Mouse (Mus musculus): ENCODE results near the gene Ifrd2. TPM values are rescaled to one million over a fixed set of nuclear protein-coding genes. Genes with fewer than 3 reads are reported as not detected.
A peak's percentile ranks its signal among the peaks of the same experiment; 100 is the strongest.

Gene Ifrd2
- polyA plus RNA-seq, 1 experiment from 2014 or later, result 61.4 TPM

DNA sequence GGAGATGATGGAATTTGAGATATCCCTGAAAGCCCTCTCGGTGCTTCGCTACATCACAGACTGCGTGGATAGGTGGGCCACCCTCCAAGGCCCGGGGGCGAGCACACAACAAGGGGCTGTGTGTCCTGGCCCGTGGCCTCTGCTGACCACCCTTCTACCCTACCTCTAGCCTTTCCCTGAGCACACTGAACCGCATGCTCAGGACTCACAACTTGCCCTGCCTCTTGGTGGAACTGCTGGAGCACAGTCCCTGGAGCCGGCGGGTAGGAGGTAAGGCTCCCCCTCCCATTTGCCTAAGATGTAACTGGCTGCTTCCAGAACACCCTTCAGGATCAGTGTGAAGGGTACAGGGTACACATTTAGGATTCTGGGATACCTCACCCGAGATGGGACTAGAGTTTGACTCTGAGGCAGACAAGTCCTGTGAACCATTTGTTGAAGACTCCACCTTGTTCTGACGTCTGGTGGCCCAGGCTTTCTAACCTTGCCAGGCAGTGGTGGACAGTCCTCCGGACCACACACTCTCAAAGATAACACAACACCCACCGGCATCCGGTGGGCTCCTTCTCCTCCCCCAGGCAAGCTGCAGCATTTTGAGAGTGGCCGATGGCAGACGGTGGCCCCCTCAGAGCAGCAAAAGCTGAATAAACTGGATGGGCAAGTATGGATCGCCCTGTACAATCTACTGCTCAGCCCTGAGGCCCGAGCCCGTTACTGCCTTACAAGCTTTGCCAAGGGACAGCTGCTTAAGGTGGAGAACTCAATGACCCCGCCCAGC, 38.0 kb upstream of the Ifrd2 start:
- no peak for ATAC-seq (ENCODE audit: low FRiP score, low TSS enrichment)
- Histone ChIP-seq H3K4me2 (replicated peaks; ENCODE audit: low read depth, low read length) (no peak overlapping the region), H3K9ac (ENCODE audit: low read depth, low read length) (no peak overlapping the region; the same call in 1 of the 2 replicates), H3K27me3 (ENCODE audit: control insufficient read depth, insufficient read depth, low read length) (no peaks in the 10 kb centered on the region), H3K4me3 (ENCODE audit: low read length) (no peak overlapping the region), H3K27ac (ENCODE audit: low read depth, low read length) (no peak overlapping the region), H3K4me1 (ENCODE audit: control insufficient read depth, insufficient read depth, low read length) (peaks cover 43% of the 10 kb centered on the region), H3K36me3 (ENCODE audit: control insufficient read depth, insufficient read depth, low read length) (peaks cover 9% of the 10 kb centered on the region; the same call in 1 of the 2 replicates), H3K9me3 (ENCODE audit: control insufficient read depth, low read length) (no peaks in the 10 kb centered on the region)
- 77% methylated on average over 20 of the region's 20 CpGs for WGBS

DNA sequence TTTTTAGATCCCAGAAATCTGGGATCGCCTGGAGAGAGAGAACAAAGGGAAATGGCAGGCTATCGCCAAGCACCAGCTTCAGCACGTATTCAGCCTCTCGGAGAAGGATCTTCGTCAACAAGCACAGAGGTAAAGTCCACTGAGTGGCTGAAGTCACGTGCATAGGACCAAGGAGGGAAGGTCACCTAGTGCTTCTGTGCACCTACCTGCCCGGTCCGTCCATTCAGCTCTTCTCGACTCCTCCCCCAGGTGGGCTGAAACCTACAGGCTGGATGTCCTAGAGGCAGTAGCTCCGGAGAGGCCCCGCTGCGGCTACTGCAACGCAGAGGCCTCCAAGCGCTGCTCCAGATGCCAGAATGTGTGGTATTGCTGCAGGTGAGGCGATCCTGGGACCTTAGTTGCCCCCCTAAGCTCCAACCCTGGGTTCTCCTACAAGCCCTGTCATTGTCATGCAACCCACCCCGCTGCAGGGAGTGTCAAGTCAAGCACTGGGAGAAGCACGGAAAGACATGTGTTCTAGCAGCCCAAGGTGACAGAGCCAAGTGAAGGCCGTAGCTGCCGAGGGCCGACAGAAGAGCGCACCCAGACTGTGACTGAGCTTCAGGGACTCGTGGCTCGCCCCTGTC, 36.8 kb upstream of the Ifrd2 start:
- WGBS, result 26% methylated on average over 23 of the region's 23 CpGs
- peak overlapping the region; percentile 69; the same call in 1 of the 2 replicates for H3K27ac ChIP-seq (ENCODE audit: low read depth, low read length)

DNA sequence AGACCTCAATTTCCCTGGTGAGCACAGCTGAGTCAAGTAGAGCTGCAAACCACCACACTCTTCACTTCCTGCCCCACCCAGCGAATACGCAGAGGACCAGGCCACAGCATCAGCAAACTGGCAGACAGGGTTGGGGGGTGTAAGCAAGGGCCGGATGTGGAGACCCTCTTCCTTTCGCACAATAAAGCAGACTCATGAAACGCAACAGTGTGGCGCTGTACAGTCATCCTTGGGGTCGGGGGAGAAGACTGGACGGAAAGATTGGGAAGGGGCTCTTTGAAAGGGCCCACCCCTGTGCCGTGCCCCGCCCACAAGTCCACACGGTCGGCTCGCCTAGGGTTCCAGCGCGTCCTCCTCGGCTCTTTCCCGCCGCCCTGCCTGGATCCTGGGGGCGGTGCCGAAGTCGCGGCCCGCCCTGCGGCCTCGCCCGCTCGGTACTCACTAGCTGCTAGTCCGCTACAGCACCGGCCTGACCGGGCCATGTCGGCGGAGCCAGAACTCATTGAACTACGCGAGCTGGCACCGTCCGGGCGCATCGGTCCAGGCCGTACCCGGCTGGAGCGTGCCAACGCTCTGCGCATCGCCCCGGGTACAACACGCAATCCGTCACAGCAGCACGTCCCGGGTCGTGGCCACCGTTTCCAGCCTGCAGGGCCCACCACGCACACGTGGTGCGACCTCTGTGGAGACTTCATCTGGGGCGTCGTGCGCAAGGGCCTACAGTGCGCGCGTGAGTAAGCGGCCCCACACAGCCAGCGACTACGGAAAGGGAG, 36.1 kb upstream of the Ifrd2 start, which contains the start of gene Rassf1:
Gene Rassf1 (plus strand): TSS at position 439 of the 773 bp plus-strand sequence.
- Histone ChIP-seq H3K27me3 (ENCODE audit: control insufficient read depth, insufficient read depth, low read length) (no peaks in the 10 kb centered on the region), H3K9ac (ENCODE audit: low read depth, low read length) (peak within 1 kb of the TSS; percentile 67), H3K4me1 (ENCODE audit: control insufficient read depth, insufficient read depth, low read length) (peaks cover 51% of the 10 kb centered on the region), H3K4me3 (ENCODE audit: low read length) (peak within 1 kb of the TSS; percentile 63), H3K4me2 (replicated peaks; ENCODE audit: low read depth, low read length) (peak within 1 kb of the TSS; percentile 87), H3K9me3 (ENCODE audit: control insufficient read depth, low read length) (no peaks in the 10 kb centered on the region), H3K27ac (ENCODE audit: low read depth, low read length) (peak within 1 kb of the TSS; percentile 69), H3K36me3 (ENCODE audit: control insufficient read depth, insufficient read depth, low read length) (no peaks in the 10 kb centered on the region; the same call in 1 of the 2 replicates)
- peak; percentile 44 for ATAC-seq (ENCODE audit: low FRiP score, low TSS enrichment)
- WGBS, result under 1% methylated on average over 63 of the region's 63 CpGs

More for the DNA sequence above, 36.8 kb upstream of the Ifrd2 start:
- no peak for ATAC-seq (ENCODE audit: low FRiP score, low TSS enrichment)
- H3K4me3 ChIP-seq (ENCODE audit: low read length), result peak overlapping the region; percentile 63
- H3K9ac ChIP-seq (ENCODE audit: low read depth, low read length), result peak overlapping the region; percentile 67; the same call in 1 of the 2 replicates
- H3K36me3 ChIP-seq (ENCODE audit: control insufficient read depth, insufficient read depth, low read length), result no peaks in the 10 kb centered on the region
- peaks cover 44% of the 10 kb centered on the region for H3K4me1 ChIP-seq (ENCODE audit: control insufficient read depth, insufficient read depth, low read length)
- no peaks in the 10 kb centered on the region for H3K9me3 ChIP-seq (ENCODE audit: control insufficient read depth, low read length)
- H3K4me2 ChIP-seq (replicated peaks; ENCODE audit: low read depth, low read length), result peak overlapping the region; percentile 87
- H3K27me3 ChIP-seq (ENCODE audit: control insufficient read depth, insufficient read depth, low read length), result no peaks in the 10 kb centered on the region

DNA sequence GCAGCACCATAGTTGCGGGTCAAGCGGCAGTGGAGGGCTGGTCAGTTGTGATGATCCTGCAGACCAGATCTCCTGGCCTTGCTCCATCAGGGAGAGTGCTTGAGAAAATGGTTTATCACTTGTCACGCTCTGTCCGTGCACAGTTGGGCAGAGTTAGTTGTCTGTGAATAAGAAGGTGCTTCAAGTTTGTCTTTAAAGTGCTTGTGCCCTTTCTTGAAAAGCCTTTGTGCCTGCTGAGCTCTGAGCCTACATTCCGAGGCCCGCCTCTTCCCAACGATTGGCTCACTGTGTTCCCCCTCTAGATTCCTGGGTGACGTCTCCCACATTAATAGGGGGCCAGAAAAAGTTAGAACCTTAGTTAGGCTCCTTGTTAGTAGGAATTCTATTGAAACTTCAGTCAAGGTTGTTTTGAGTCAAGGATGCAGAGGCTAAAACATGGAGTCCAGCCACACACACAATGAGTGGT, 35.5 kb upstream of the Ifrd2 start:
- Histone ChIP-seq H3K4me3 (ENCODE audit: low read length) (peak overlapping the region; percentile 63), H3K9me3 (ENCODE audit: control insufficient read depth, low read length) (no peaks in the 10 kb centered on the region), H3K27me3 (ENCODE audit: control insufficient read depth, insufficient read depth, low read length) (no peaks in the 10 kb centered on the region), H3K4me1 (ENCODE audit: control insufficient read depth, insufficient read depth, low read length) (peaks cover 53% of the 10 kb centered on the region), H3K36me3 (ENCODE audit: control insufficient read depth, insufficient read depth, low read length) (peaks cover 6% of the 10 kb centered on the region), H3K4me2 (replicated peaks; ENCODE audit: low read depth, low read length) (peak overlapping the region; percentile 87), H3K9ac (ENCODE audit: low read depth, low read length) (peak overlapping the region; percentile 67), H3K27ac (ENCODE audit: low read depth, low read length) (peak overlapping the region; percentile 69)
- ATAC-seq (ENCODE audit: low FRiP score, low TSS enrichment), result no peak
- WGBS, result 6% methylated on average over 8 of the region's 8 CpGs

DNA sequence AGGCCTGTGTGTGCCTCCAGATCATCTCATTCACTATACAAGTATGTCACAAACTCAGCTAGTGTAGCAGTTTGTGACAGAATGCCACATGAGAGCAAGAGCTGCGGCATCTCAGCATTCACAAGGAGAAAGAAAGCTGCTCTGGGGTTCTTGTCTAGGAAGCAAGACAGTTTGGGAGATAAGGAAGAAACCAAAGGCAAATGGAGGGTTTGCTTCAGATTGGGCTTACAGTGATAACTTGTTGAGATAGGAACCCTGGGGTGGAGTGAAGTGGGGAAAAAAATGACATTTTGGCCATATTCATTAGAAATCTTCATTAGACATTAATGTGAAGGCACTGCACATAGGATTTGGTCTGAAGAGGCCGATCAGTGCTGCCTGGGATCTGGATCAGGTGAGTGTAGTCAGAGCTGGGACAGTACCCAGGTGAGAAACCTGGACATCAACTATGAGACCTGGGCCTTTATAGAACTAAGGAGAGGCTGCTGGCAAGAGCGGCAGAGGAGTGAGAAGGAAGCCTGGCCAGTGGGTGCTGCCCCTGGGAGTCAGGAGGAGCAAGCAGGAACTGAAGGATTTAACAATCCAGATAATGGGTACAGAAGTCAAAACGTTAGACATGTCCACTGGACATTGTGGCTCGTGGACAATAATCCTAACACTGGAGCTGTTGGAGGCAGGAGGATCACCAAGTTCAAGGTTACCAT, 34.6 kb upstream of the Ifrd2 start:
- Histone ChIP-seq H3K27ac (ENCODE audit: low read depth, low read length) (peak overlapping the region; percentile 69), H3K27me3 (ENCODE audit: control insufficient read depth, insufficient read depth, low read length) (no peaks in the 10 kb centered on the region), H3K4me1 (ENCODE audit: control insufficient read depth, insufficient read depth, low read length) (peaks cover 49% of the 10 kb centered on the region), H3K4me2 (replicated peaks; ENCODE audit: low read depth, low read length) (peak overlapping the region; percentile 87), H3K9ac (ENCODE audit: low read depth, low read length) (peak overlapping the region; percentile 67; the same call in 1 of the 2 replicates), H3K4me3 (ENCODE audit: low read length) (peak overlapping the region; percentile 63), H3K9me3 (ENCODE audit: control insufficient read depth, low read length) (no peaks in the 10 kb centered on the region), H3K36me3 (ENCODE audit: control insufficient read depth, insufficient read depth, low read length) (peaks cover 15% of the 10 kb centered on the region)
- ATAC-seq (ENCODE audit: low FRiP score, low TSS enrichment), result no peak
- 74% methylated on average over 5 of the region's 5 CpGs for WGBS

DNA sequence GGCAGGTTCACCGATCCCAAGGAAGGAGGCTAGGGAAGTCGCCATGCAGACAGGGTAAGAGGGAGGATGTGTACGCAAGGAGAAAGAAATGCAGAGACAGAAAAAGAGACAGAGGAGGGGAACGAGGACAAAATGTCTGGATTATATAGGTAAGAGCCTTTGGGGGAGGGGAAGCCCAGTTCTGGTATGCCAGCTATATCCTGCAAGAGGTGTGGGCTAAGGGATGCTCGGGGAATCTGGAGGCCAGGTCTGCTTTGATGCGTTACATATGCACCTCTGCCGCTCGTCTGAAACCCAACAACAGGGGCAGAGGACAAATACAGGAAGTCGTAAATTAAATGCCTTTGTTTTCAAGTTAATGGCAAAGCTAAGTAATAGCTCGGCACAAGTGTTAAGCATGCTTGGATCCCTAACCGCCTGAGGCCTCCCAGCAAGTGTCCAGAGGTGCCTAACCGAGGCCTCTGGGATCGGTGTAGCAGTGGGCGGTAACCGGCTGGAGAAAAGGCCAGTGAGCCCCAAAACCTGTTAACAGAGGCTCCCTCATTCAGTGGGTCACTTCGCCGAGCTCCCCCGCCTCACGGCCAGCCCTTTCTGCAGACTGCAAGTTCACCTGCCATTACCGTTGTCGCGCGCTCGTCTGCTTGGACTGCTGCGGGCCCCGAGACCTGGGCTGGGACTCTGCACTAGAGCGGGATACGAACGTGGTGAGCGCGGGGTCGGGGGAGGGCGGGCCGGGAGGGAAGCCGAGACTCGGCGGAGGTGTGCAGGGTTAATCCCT, 33.7 kb upstream of the Ifrd2 start:
- 2% methylated on average over 37 of the region's 37 CpGs for WGBS
- peaks cover 49% of the 10 kb centered on the region for H3K4me1 ChIP-seq (ENCODE audit: control insufficient read depth, insufficient read depth, low read length)

DNA sequence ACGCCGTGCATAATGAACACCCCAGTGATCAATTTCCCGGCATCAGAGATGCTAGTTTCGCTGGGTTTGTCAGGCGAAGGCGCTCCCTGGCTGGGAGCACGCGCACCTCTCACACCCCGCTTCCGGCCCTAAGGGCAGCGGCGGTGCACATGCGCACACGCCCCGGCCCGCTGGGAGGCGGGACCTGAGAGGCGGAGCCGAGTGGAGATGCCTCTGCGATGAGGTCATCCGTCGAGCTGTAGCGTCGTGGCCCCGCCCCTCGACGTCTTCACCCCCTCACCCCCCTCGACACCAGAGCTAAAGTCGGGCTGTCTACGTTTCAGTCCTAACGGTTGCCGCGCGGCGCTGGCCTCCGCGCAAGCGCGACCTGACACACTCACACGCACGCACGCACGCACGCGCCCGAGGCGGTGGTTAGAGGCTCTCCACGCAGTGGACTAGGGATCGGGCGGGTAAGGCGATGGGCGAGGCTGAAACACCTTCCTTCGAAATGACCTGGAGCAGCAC, 33.1 kb upstream of the Ifrd2 start:
- peaks cover 49% of the 10 kb centered on the region for H3K4me1 ChIP-seq (ENCODE audit: control insufficient read depth, insufficient read depth, low read length)

More for the DNA sequence above, 33.7 kb upstream of the Ifrd2 start:
- Histone ChIP-seq H3K27me3 (ENCODE audit: control insufficient read depth, insufficient read depth, low read length) (no peaks in the 10 kb centered on the region), H3K9me3 (ENCODE audit: control insufficient read depth, low read length) (no peaks in the 10 kb centered on the region), H3K9ac (ENCODE audit: low read depth, low read length) (peak overlapping the region; percentile 67), H3K4me3 (ENCODE audit: low read length) (peak overlapping the region; percentile 63), H3K36me3 (ENCODE audit: control insufficient read depth, insufficient read depth, low read length) (peaks cover 24% of the 10 kb centered on the region), H3K27ac (ENCODE audit: low read depth, low read length) (peak overlapping the region; percentile 96), H3K4me2 (replicated peaks; ENCODE audit: low read depth, low read length) (peak overlapping the region; percentile 87)
- ATAC-seq (ENCODE audit: low FRiP score, low TSS enrichment), result peak; percentile 10; the same call in 1 of the 2 replicates

More for the DNA sequence above, 33.1 kb upstream of the Ifrd2 start:
- H3K27ac ChIP-seq (ENCODE audit: low read depth, low read length), result peak overlapping the region; percentile 97
- under 1% methylated on average over 48 of the region's 53 CpGs for WGBS
- peaks cover 30% of the 10 kb centered on the region for H3K36me3 ChIP-seq (ENCODE audit: control insufficient read depth, insufficient read depth, low read length)
- peak overlapping the region; percentile 86 for H3K9ac ChIP-seq (ENCODE audit: low read depth, low read length)
- peak overlapping the region; percentile 63 for H3K4me3 ChIP-seq (ENCODE audit: low read length)
- ATAC-seq (ENCODE audit: low FRiP score, low TSS enrichment), result peak; percentile 88
- peak overlapping the region; percentile 87 for H3K4me2 ChIP-seq (replicated peaks; ENCODE audit: low read depth, low read length)
- no peaks in the 10 kb centered on the region for H3K27me3 ChIP-seq (ENCODE audit: control insufficient read depth, insufficient read depth, low read length)
- no peaks in the 10 kb centered on the region for H3K9me3 ChIP-seq (ENCODE audit: control insufficient read depth, low read length)
